Mouse (Mus musculus): ENCODE measurements around the gene Fam243. TPM values are rescaled to one million over a fixed set of nuclear protein-coding genes. Genes with fewer than 3 reads are reported as not detected.
A peak's percentile ranks its signal among the peaks of the same experiment; 100 is the strongest.

Gene Fam243
- total RNA-seq, 2 experiments from 2014 or later: not detected

GRCm38 (mm10) chr16:92319353-92320109, 1.7 kb downstream of the Fam243 start:
- peak; percentile 75 for DNase-seq

- no peak for DNase-seq
These were observed 5.0 kb downstream of the Fam243 start for GRCm38 (mm10) chr16:92316049-92316738.

GRCm38 (mm10) chr16:92313953-92314741, 7.1 kb downstream of the Fam243 start:
- DNase-seq: peak; percentile 34

DNA sequence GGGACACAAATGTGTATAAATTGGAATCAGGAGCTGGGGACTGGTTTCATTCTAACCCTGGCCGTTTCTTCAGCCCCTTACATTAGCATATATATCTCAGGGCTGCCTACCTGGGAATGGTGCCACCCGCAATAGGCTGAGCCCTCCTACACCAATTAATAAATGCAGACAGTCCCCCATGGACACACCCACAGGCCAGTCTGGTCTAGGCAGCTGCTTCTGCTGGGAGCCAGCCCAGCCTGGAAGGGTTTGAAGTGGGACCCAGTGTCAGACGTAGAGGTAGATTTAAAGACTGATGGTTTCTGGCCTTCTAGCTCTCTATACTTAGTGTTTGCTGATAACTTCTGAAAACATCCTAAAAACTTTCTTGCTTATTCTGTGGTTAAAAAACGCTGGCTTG, 12.1 kb downstream of the Fam243 start:
- DNase-seq: no peak

DNA sequence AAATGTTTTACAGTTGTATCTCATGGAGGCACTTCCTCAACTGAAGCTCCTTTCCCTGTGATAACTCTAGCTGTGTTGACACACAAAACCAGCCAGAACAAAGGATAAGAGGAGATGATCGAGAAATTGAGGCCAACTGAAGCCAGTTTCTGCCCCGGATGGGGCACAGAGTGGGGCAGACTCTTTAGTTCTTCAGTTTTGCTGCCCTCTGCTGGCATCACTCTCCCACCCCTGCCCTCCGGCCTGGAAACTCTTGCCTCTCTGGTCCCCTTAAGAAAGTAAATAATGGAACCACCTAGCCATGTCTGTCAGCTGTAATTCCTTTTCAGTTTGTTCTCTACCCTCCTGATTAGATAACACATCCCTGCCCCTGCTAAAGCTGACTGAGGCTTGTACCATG, 13.3 kb downstream of the Fam243 start:
- no peak for DNase-seq

GRCm38 (mm10) chr16:92305519-92305918, 15.7 kb downstream of the Fam243 start:
- no peak for DNase-seq

- no peak for DNase-seq
These were observed 18.7 kb downstream of the Fam243 start for GRCm38 (mm10) chr16:92302506-92302905.

DNA sequence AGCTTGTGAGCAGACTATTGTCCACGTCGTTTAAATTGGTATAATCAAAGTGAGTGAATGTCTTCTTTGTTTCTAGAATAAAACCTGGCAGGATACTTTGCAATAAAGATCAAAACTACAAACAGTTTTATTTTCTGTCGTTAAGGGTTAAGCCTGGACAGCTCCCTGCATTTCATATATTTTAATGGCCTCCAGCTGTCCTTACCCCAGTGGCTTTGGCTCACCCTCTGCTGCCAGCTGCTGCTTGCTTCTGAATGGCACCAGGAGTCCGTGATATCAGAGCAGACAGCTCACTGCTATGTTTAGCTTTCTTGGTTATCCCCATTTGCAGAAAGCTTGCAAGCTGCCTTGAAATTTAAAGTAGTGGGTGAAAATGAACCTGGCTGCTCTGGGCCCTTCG, 19.3 kb downstream of the Fam243 start:
- DNase-seq: peak; percentile 39

GRCm38 (mm10) chr16:92301412-92301806, 19.8 kb downstream of the Fam243 start:
- DNase-seq: peak; percentile 32

DNA sequence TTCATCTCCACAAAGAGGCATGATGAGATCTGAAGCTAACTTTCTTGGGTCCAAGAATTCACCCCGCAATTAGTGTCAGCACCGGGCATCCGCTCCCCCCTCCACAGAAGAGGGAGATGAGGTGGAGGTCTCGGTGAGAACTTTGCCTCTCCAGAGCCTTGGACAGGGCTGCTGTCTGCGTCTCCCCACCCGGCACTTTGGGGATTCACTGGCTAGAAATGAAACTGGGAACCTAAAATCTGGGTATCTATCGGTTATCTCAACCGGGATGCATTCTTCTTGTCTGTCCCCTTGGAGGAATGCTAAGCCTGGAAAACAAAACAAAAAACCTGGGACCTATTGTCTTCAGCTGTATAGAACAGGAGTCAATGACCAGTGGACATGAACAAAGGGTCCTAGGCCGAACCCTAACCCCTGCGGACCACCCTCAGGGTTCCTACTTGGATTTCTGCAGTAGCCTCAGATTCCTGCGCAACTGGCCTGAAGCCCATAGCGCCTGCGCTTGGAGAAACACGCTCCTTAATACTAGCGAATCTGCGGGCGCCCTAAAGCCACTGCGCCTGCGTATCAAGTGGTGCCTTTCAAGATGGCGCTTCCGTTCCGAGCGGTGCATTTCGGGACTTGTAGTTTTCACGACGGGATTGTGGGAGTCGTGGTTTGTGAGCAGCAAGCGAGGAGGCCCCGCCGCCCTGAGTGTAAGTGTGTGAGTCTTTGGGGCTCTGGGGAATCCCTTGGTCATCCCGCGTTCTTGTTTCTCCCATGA, 20.4 kb downstream of the Fam243 start, which contains the start of gene Smim11:
Gene Smim11, plus strand, starts transcription at position 638 of the 763 bp plus-strand sequence.
- DNase-seq: peak; percentile 87

GRCm38 (mm10) chr16:92295328-92295727, 25.9 kb downstream of the Fam243 start:
- no peak for DNase-seq

GRCm38 (mm10) chr16:92294267-92294970, 26.8 kb downstream of the Fam243 start:
- DNase-seq: no peak

DNA sequence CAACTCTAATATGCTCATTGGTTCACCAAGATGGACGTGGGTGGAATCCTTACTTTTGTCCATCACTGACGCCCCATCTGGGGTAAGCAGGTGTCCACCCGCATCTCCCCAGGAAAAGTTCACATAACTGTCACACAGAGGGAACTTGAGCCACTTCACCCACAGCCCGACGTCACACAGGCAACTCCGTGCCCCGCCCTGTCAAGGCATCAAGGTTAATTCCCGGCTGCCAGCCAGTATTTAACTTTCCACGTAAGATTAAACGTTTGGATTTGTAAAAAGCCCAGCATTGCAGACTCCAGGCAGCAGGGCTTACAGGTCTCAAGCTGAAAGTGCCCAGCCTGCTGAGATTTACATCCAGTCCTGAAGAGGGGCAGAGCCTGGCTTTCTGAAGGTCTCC, 29.1 kb downstream of the Fam243 start, which contains the start of gene Kcne2:
Gene Kcne2, plus strand, starts transcription at position 289 of the 400 bp plus-strand sequence.
- no peak for DNase-seq

DNA sequence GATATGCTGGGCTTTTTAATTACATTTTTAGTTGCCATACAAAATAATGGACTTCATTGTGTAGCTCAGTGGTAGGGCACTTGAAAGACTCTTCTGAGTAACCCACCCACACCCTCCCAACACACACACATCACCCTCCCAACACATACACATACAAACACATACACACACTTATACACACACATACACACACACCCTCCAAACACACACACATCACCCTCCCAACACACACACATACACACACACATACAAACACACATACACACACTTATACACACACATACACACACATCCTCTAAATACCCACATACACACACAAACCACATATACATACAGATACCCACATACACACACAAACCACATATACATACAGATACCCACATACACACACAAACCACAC, 31.2 kb downstream of the Fam243 start:
- no peak for DNase-seq

DNA sequence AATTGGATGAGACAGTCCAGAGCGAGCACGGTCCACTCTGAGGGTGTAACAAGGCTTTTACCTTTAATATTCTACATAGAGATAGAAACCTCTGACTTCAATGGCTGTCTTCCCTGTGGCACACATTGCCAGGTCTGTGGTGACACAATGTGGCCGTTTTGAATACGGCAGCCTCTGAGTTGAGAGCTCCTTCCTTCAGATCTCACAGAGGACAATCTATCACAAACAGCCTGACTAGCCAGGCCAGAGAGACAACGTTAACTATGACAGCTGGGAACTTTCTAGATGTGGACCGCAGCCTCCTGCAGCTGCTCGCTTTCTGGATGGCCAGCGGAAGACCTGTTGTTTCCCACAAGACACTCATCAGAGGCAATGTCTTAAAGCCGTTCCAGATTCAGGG, 32.5 kb downstream of the Fam243 start:
- peak; percentile 22 for DNase-seq

- DNase-seq: peak; percentile 93
These were observed 34.6 kb downstream of the Fam243 start for GRCm38 (mm10) chr16:92286609-92287008.

GRCm38 (mm10) chr16:92285068-92285467, 36.2 kb downstream of the Fam243 start:
- no peak for DNase-seq

DNA sequence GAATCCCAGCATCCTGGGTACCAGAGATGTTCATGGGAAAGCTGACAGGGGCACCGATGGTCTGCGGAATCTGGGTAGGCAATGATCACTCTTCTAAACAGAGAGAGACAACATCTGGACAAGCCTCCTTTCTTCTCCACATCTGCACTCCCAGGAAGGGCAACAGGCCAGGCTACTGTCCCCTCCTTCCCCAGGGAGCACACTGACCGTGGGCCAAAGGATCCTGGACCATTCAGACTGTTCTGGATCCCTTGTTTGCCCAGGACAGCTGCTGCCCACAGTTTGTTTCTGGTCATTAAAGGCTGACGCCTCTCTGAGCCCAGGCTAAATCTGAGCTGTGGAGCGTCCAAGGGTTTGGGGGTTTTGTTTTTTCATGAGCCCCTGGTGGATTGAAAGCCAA, 38.6 kb downstream of the Fam243 start:
- peak; percentile 49 for DNase-seq

GRCm38 (mm10) chr16:92275526-92275925, 45.7 kb downstream of the Fam243 start:
- no peak for DNase-seq

DNA sequence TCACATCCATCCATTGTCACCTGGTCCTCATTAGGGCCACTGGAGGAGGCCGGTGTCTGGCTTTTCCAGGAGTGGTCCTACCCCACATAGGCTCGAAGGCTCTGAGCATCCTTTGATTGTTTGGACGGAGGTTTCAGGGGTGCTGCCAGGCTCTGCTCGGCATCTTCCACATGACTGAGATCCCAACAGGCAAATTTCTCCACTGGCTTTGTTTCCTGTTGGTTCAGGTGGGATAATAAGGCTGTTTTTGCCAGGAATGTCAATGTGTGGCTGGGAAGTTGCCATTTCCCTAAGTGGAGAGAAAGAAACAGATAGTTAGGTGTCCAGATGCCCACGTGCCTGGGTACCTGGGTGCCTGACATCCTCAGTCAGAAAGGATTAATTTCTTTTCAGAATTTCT, 46.7 kb downstream of the Fam243 start:
- no peak for DNase-seq
